Mouse (Mus musculus) urinary bladder, postnatal 36 days (tissue): ENCODE measurements around the gene Stard9.
A peak's percentile ranks its signal among the peaks of the same experiment; 100 is the strongest.

ENCODE experiments used
- DNase-seq, 2 experiments: peaks; one replicate each; pipeline ENCODE4 v3.0.0; 2022; ENCODE audit warnings: low spot score in 2 of 2, mixed read lengths in 1 of 2

The Stard9 gene

DNA sequence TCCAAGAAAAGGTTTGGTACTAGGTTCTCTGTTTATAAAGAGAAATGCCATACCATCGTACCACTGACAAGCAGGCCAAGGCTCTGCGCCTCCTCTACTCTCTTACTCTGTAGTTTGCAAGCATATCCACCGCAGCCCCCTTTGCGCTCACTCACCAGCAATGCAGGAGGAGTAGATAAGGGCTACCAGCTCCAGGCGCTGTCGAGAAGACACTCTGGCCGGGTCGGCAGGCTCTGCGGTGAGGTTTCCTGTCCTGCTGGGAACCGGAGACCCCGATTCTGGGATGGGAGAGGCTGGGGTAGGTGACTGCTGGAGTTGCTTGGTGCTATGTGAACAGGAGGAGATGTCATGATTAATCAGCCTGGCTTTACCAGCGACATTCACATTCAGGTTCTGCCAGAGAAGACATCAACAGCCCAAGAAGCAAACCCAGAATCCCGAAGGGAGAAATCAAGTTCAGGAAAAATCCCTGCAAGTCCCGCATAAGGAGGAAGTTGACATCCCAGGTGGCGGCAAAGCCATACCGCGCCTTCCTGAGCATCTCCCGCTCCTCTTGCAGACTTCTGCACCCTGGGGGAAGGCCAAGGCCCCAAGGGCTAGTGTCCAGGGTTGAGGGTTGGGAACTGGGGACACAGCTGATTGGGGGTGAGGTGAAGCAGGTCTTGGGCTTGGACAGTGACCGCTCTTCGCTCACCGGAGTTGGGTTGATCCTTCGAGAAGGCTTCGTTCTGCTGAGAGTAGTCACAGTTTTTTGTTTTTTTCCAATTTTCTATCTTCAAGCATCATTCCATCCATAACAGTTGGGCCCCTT lies 101.1 kb downstream of the Stard9 start:
- DNase-seq = no peak

DNA sequence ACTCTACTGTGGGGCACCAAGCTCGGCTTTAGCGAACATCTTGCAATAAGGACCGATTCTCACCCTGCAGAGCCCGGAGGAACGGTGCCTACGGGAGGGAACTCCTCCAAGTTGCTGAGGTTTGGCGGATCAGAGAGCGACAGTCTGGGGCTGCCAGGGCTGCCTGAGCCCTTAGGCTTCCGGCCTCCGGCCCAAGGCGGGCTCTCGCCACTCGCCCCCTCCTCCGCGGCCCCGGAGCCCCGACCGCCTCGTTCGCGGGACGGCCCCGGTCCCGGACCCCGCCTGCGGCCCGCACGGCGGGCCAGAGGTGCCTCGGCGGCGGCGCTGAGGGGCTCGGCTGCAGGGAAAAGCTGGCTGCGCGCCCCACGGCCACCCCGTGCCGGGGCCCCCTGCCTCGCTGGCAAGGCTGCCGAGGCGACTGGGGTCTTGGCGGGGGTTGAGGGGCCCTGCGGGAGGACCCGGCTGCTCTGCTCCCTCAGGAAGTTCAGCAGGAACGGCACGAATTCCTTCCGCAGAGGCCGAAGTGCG lies 101.8 kb downstream of the Stard9 start:
- peak; percentile 6 to 23 for DNase-seq

DNA sequence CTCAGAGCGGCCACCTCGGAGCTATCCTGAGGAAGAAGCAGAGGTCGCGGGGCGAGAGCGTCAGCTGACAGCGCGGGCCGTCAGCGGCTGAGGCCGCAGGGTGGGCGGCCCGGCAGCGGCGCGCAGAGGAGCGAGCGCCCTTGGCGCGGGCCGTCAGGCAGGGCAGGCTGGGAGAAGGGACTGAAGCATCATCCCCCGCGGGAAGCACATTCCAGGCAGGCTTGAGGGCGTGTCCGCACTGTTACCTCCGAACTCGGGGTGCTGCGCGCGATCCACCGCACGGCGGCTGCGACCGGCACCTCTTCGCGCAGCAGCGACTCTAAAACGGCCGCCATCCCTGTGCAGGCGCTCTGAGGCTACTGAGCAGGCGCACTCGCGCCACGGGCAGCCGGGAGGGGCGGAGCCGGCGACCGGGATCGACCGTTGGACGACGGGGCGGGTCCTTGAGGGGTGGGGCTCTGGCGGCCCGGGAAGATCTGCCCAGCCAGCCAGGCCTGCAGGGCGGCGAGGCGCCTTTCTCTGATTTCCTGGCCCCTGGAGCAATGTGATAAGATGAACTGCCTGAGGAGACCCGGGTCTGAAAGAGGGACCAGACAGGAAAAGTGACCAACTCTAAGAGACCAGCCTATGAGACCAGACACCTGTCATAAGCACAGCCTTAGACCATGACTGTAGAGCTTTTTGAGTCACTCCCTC lies 102.4 kb downstream of the Stard9 start:
- peak; percentile 89 to 94 for DNase-seq

DNA sequence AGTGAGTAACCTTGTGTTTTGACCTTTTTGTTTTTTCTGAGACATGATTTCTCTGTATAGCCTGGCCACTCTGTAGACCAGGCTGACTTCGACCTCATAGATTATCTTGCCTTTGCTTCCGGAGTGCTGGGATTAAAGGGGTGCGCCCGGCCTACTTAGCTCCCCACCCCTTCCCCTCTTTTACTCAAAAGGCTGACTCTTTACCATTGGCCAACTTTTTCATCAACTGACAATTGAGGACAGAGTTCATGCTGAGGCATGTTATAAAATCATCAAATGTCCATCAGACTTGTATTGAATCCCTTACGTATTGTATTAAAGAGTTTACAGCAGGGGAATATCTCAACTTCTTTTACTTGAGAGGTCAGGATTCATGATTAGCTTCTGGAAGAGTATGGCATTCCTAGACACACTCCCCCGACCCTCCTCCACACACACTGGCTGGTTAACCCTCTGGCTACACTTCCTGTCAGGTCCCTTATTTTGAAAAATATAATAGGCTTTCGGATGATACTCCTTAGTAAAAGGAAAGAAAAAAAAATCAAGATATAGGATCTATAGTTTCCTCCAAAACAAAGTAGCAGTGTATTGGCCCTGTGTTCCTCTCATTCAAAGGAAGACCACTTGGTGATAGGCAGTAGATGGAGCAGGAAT lies 103.1 kb downstream of the Stard9 start:
- DNase-seq = no peak

DNA sequence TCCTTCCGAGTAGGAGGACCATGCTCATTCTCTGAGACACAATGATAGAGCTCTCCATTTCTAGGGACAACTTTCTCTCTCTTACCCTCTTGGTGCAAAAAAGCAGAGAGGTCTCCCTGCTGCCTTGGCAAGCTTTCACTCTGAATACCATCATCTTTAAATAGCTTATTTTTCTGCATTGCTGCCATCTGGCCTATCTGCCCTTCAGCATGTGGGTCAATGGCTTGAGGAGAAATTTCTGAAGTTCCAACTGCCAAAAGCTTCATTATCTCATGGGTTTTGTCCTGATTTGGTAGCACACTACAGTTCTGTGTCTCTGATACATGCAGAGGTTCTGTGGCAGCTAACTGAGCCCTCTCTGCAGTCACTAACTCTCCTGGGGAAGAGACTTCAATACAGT lies 116.6 kb downstream of the Stard9 start:
- DNase-seq = no peak

DNA sequence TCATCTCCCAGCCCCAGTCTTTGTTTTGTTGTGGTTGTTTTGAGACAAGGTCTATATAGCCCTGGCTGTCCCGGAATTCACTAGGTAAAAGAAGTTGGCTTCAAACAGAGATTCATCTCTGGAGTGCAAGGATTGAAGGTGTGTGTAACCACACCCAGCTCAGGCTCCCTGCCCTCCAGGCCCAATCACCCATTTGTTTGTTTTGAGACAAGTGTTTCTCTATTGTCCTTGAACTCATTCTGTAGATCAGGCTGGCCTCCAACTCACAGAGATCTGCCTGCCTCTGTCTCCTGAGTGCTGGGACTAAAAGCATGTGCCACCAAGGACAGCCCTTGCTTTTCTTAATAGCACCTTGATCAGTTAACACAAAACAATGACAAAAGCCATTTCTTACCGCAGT lies 119.1 kb downstream of the Stard9 start:
- DNase-seq = no peak

DNA sequence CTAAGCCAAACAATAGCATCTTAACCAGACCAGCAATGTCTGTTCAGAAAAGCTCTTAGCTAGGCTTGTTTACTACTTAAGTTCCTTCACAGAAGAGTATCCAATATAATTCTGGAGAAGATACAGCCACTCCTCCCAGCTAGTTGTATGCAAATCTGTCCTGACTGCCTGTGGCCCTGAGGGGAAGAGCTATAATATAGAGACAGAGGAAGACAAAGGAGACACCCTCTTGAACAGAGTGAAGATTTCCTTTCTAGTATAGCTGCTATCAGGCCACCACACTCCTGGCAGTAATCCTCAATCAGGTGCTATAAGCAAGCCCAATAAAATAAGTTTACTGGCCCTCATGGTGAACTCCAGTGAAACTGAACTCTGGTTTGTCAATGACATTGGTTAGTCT lies 133.0 kb downstream of the Stard9 start:
- DNase-seq = no peak

DNA sequence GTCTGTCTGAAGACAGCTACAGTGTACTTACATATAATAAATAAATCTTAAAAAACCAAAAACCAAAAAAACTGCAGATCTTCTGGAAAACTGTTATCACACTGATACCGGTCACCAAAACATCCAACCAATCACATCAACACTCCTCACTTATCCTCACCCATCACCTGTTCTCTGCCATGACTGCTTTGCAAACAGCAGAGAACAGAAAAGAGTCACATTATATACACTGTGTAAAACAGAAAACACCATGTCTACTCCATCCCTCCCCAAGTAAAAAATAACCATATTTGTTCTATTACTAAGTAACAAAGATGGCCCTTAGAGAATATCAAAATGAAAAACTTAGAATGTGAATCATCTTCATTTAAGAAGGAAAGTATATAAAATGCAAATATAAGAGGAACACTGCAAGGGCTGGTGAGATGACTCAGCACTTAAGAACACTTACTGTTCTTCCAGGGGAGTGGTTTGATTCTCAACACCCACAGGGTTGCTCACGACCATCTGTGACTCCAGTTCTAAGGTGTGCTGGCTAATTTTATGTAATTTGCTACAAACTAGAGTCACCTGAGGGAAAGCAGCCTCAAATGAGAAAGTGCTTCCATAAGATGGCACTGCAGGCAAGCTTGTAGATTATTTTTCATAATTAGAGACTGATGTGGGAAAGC lies 141.5 kb downstream of the Stard9 start:
- DNase-seq = no peak
